Mouse (Mus musculus) cerebellum, adult 2 months (tissue): Measurements from ENCODE around the gene Arhgef7.

Experiments
- CTCF ChIP-seq: fragments of 200-500 bp; IDR thresholded peaks from 2 replicates; pipeline ENCODE4 v1.5.1; 2011; ENCODE audit warnings: low read depth, mild to moderate bottlenecking, control low read depth, low read length, moderate library complexity, borderline replicate concordance; ENCODE audit not compliant: insufficient read depth
- POLR2A ChIP-seq: fragments of 200-500 bp; IDR thresholded peaks from 2 replicates; pipeline ENCODE4 v1.6.1; 2011; ENCODE audit warnings: low read length, control low read depth, borderline replicate concordance; ENCODE audit not compliant: insufficient read depth

DNA sequence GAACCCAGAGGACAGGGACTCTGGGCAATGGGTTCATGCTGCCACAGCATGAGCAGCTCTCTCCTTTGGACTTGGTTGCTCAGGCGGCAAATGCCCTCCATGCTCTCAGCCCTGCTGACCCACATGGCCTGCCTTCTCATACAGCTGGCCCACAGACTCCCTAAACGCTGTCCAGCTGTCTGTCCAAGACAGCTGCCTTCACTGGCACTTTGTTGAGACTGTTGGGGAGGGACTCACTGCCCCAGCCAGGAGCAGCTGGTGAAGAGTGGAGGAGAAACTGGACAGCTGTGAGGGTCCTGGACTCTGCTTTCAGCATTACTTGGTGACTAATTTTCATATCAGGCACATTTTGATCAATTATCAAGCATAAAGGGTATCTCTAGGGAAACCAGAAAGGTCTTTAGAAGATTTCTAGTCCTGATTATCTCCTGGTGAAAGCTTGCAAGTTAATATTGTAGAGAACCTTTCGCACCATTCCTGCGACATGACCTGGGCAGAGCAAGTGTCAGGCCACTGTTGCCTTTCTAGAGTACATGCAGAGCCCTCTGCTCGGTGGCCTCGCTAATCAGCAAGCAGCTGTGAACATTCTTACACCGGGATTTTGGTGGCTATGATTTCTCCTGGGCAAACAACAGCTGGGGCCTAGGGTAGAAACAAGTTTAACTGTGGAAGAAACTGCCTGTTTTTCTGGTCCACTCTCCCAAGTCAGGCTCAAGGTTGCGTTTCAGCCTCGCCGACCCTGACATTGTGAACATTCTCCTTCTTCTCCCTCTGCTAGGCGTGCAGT lies 25.8 kb downstream of the Arhgef7 start:
- no peak for TF ChIP-seq CTCF
- TF ChIP-seq POLR2A: no peak
